Mouse (Mus musculus) ES-E14 (cell line): Measurements from ENCODE around the gene Lgals4.

Experiments used
- CHD2 ChIP-seq: IDR thresholded peaks from 2 replicates; pipeline ENCODE4 v1.6.1; 2014; ENCODE audit warnings: mild to moderate bottlenecking, low read depth, low read length, inconsistent platforms
- ZC3H11A ChIP-seq: IDR thresholded peaks from 2 replicates; pipeline ENCODE4 v1.6.1; 2012; ENCODE audit warnings: low read depth, mild to moderate bottlenecking, inconsistent platforms, low read length, borderline replicate concordance

DNA sequence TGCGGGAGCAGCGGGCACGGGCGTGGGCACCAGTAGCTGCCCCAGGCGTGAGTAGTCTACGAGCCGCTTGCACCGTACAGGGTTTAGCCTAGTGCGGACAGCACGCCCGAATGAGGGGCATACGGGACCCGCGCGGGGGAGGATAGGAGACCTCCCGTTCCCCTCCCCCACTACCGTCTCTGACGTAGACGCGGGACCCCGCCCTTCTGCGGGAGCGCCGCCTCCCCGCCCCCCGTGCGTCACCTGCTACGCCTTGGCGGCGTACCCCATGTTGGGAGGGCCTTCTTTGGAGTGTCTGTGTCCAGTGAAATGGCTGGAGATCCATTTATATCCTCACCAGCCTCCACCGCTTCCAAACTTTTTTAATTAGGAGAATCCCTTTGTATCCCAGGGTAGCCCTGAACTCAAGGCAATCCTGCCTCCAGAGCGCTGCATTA lies 24.7 kb upstream of the Lgals4 start:
- TF ChIP-seq CHD2 (no peak), ZC3H11A (no peak)
